Mouse (Mus musculus) ES-CJ7 (cell line): Measurements from ENCODE around the gene Aggf1.
A peak's percentile ranks its signal among the peaks of the same experiment; 100 is the strongest.

Experiments used
- DNase-seq: peaks from one replicate; pipeline ENCODE4 v3.0.0; 2011; ENCODE audit warnings: low read depth, low spot score

Gene Aggf1

DNA sequence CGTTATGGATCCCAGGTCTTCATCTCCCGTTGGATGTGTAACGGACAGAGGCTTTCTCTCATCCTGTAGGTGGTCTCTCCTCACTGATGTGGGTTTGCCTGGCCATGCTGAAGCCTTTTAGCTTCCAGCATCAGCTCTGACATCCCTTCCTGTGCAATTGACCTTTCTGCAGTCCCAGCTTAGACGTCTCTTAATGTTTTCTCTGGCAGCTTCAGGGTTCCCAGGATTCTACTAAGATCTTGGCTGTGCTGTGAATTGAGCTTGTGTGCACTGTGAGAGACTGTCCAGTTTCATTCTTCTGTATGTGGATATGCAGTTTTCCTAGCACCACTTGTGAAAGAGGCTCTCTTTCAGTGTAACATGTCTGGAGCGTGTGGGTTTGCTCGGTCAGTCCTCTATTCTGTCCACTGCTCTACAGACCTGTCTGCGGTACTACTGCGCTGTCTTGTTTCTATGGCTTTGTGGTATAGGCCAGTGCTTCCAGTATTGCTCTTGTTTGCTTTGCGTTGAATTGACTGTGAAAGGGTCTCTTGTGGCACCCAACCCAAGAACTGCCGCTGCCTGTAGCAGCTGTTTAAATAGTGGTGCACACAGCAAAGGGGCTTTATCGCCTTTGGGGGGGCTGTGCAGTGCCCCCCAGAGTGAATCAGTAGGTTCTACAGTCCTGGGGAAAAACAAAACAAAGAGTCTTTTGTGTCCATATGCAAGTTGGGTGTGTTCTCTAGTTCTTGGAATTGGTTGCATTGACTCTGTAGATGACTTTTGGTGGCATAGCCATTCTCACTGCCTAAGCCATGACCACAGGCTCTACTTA, 42.9 kb downstream of the Aggf1 start:
- peak; percentile 40 for DNase-seq

DNA sequence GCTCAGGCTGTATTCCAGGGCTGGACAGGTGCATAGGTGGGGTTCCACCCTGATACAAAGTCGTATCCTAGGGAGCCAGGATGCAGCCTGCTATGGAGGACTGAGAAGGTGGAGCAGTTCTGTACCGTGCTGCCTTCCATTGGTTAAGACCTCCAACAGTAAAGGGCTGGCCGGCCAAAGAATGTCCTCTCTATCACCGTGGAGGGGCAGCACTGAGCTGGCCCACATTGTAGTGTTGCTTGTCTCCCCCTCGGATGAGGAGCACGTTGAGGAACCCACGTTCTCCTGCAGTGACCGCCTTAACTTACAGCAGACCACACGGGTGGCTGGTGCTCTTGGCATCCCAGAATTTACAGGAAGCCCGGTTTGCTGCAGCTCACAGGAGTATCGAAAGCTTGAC, 44.6 kb downstream of the Aggf1 start:
- peak; percentile 77 for DNase-seq

DNA sequence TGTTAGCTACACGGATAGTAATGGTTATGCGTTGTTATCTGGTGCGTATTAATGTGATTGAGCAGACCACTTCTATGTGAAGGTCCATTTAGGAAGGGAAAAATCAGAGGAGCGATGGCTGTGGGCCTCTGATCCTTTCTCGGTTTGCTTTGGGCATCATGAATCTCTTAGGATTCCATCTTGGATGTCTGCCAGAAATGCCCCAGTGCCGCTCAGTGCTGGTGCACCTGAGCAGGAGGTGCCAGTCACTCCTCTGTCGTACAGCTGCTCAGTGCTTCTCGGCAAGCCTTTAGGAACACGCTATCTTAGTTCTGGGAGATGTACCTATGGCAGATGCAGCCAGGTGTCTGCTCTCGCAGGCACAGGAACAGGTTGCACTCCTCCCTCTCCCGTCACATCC, 46.4 kb downstream of the Aggf1 start:
- DNase-seq, result no peak

DNA sequence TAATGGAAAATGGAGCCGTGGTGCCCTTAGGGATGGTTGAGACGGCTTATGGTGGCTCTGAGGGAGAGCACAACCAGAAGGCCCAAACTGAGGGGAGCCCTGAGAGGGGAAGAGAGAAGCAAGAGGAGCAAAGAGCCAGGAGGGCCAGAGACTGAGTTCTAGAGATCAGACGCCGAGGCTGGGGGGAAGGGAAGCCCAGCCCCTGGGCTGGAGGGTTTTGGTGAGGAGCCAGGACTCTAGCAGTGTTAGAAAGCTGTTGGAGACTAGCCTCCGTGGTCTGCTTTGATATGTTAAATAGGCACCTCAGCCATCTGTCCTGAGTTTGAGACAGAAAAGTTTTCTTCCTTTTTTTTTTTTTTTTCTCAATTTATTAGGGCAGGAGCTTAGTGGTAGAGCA, 47.8 kb downstream of the Aggf1 start:
- DNase-seq, result peak; percentile 87

DNA sequence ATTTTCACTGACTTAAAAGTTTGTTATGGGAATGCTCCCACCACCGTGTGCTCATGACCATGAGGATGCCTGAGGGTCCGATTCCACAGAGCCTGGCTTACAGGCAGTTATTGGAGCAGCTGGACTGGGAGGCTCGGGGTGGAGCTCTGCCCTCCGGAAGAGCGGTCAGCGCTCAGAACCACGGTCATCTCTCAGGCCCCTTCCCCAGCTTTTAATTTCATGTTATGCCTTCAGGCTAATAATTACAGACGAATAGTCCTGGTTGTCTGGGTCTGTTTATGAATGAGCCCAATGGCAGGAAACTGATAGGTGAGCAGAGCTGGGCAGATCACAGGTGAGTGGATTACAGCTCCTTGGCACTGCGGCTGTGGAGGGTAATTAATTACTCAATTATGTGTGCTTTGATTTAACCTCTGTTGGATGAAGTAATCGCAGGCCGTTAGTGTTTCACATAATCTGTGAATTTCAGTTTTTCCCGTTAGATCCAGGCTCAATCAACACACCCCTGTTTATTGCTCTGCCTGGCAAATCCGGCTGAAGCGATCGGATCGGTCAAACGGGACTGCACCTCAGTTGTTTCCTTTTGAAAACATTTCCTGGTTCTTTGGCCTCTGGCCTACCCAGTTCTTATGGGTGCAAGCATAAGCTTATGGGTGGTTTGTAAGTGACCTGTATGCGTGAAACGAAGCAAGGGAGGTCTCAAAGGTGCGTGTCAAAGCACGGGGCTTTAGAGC, 48.4 kb downstream of the Aggf1 start:
- no peak for DNase-seq

DNA sequence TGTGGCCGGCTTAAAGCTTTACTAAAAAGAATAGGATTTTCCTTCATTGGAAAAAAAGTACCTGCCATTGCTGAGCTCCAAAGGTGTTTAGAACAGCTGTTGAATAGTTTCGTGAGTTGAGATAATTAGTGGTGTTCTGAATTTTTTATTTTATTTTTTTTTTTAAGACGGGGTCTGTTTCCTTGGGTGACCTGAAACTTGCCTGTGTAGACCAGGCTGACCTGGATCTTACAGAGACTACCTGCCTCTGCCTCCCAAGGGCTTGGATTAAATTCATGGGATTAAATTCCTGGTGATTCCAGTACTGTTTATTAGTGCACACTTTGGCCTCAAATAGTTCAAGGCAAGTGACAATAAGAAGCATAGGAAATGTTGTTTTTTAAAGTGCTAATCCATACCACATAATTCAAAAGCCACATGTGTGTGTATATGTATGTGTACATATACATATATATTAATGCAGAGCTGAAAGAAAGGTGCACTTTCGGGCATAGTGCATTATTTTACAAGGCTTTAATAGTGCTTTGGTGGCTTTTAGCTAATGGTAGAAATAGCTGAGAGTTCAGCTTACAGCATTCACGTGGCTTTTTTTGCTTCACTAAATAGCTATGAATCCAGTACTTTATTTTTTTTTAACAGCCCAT, 49.1 kb downstream of the Aggf1 start:
- no peak for DNase-seq

DNA sequence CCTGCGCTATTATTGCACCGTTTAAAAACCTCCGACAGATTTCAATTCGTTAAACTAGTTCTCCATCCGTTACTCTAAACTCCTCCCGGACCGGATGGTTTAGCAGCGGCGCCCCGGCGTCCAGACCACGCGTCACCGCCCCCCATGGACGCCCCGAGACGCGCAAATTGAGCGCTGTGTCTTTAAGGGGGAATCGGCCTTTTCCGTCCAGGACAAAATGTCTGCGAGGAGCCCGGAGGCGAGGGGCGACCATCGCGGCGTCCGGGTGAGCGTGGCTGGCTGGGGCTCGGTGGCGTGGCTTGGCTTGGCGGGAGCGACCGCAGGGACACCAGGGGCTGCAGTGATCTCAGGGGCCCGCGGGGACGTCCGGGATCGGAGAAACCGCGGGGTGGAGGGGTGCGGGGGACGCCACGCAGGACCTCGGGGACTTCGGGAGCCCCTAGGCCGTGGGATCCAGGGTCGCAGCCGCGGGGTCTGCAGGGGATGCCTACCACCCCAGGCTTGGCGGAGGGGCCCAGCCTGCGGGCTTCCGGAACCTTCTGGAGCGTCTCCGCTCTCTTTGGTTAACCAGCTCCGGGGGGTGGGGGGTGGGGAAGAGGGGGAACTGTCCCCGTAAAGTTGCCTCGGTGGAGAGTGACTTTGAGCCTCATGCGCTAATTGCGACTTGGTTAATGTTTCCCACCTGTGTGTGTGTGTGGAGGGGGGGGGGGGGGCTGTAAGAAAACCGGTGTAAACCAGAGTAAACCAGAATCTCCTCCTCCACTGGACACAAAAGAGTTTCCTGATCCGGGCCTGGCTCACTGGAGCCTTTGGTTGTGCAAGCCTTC, 49.9 kb downstream of the Aggf1 start:
- DNase-seq, result peak; percentile 89

DNA sequence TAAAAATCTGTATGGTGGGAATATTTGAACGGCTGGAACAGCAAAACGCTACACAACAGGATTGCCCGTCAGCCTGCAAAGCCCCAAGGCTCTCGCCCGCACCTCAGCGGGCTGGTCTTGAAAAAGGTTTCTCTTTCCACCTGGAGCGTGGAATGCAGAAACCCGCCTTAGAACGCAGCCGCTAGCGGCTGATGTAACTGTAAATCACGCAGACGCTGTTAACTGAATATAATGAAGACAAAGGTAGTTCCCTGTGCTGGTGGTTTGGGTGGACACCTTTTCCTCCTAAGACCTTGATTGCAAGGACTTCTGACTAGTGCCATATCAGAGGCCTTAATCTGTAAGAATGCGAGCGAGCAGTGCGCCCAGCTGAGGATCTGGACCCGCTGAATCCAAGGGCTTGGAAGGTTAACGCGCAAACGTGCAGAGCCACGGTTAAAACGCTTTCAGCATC, 50.5 kb downstream of the Aggf1 start:
- peak; percentile 51 for DNase-seq

DNA sequence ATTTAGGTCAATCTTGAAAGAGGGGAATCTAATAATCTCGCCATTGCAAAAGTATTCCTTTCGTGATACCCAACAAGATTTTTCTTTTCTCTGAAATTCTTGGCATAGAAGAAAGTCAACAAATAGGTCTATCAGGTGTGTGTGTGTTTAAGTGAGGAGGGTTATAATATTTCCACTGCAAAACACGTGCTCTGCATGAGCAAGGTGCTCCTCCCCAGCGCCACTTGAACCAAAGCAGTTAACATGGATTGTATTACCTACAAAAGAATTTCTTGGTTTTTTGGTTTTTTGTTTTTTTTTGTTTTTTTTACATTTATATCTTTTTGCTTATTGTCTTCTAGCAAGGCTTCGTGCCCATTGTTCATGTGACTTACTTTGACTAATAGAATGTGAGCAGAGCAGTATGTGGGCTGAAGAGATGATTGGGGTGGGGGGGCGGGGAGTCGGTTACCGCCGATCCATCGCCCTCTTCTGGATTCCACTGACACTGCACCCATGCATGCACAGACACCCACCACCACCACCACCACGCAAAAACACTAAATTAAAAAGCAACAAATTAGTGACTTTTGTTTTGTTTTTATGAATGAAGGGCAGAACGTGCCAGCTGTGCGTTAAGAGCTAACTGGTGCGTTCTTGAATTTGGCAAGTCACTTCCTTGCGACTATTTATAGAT, 51.1 kb downstream of the Aggf1 start:
- peak; percentile 59 for DNase-seq

DNA sequence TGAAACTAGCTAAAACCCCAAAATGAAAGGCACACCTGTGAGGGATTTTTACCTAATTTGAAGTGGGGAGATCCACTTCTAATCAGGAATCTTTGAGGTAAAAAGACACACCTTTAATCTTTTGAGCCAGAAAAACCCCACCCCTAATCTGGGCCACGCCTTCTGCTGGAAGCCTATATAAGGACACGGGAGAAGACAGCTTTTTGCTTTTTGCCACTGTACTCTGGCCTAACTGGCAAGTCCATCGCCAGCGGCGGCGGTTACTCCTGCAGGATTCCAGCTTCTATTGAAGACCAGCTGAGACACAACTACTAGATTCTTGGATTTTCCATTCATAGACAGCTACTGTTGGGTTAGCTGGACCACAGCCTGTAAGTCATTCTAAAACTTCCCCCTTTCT, 51.8 kb downstream of the Aggf1 start, which contains the start of gene Zbed3:
Gene Zbed3, plus strand, starts transcription at position 213 of the 400 bp plus-strand sequence.
- DNase-seq, result no peak

DNA sequence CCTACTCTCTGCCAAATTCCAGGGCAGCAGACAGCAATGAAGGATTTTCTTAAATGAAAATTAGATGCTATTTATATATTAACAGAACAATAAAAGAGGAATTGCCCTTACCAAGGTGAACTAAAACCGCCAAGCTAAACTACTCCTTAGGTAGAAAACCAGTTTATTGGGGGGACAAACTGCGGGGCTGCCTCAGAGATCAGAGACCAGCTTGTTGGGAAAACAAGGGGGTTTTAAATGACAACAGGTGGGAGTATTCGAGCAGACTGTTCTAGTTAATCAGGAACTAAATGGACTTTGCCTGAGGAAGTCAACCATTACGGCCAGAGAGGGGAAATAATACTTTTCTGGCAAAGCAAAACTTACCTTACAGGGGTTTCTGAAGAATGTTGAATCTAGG, 54.7 kb downstream of the Aggf1 start:
- no peak for DNase-seq

DNA sequence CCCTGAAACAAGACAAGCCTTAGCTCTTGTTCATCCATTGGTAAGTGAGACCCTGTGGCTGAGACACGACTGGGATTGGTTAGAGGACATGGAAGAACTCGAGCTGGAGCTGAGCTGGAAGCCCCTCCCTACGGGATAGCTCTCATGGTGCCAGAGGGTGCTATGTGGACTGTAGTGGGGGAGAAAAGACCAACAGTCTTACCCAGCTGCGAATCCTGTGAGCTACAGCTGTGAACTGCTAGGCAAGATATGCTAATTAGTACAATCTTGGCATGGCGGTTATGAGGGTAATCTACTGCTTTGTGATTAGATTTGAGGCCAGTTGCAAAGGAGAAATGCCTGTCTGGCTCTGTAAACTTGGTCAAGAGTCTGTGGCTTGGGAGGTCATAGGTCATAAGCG, 56.0 kb downstream of the Aggf1 start:
- no peak for DNase-seq

DNA sequence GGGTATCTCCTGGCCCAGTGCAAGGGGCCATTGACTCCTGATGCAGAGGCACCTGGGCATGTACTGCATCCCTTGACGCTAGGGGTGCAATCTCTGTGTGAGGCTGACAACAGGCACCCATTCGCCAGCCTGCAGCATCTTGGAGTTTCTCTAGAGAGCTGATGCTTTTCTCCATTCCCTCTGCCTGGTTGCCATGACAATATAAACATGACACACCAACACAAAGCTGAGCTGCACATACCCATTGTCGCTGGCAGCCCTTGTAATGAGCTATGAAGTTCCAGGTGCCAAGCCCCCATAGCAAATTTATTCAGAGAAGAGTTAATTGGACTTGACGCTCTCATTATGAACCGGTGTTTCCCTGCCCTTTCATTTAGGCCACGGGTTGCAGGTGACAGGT, 63.1 kb downstream of the Aggf1 start:
- no peak for DNase-seq

DNA sequence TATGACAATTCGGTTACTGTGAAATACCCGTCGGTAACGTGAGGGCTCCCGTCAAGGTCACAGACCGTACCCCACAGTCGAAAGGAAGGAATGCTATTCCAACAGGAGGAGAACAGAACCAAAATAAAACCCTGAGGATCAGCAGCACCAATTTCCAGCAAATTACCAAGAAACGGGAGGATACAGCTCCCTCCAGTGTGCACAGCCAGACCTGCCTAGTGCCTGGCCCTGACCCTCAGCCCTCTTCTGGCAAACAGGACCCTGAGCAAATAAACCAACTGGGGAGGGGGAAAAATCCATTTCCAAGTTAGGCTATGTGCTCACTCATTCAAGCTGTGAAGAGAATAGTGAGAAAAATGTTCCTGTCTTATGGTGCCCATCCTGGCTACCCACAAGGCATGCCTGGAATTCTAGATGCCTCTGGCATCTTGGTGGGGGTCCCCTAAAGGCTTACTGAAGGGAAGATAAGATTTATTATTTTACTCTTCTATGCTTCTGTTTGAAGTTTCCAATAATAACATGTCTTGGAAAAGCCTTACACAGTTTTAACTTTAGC, 68.0 kb downstream of the Aggf1 start:
- no peak for DNase-seq

DNA sequence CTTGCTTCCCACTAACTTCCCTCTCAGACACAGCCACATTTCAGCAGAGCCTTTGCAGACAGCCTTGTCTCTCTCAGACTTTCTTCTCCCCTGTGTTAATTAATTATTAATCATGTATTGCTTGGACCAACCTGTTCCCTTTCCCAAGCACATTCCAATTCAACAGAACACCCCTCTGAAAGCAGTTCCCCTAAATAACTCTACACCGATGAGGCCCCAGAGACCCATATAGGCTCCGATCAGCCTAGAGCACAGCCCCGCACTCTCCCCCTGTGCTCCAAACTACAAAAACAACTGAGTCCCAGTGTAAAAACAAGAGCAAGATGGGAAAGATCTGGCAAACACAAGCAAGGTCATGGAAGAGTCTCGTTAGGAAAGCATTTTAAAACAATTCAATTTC, 68.6 kb downstream of the Aggf1 start:
- no peak for DNase-seq
